Mouse (Mus musculus): ENCODE measurements around the gene M1ap. TPM values are rescaled to one million over a fixed set of nuclear protein-coding genes. Genes with fewer than 3 reads are reported as not detected.

M1ap gene
- under 1 TPM in 1 of 2 experiments, not detected in 1; 0.53 TPM for total RNA-seq (2021)

GRCm38 (mm10) chr6:82946651-82947050 lies at the start of gene M1ap:
Gene M1ap, plus strand, starts transcription at chr6:82946902.
- no peak for DNase-seq
- intact Hi-C loops (cut with DNase I): no loop called here

- DNase-seq: peak in 1 of 2 experiments; percentile 23
- intact Hi-C loops (cut with DNase I): no loop called here
Observed at GRCm38 (mm10) chr6:82897311-82897710, 49.4 kb upstream of the M1ap start.

GRCm38 (mm10) chr6:82898227-82898626 lies 48.5 kb upstream of the M1ap start:
- intact Hi-C loops (cut with DNase I): no loop called here
- DNase-seq: no peak

- intact Hi-C loops (cut with DNase I): no loop called here
Observed at GRCm38 (mm10) chr6:82898745-82899144, 48.0 kb upstream of the M1ap start.

GRCm38 (mm10) chr6:82902559-82902958 lies 44.1 kb upstream of the M1ap start:
- intact Hi-C loops (cut with DNase I): no loop called here
- DNase-seq: no peak

More at GRCm38 (mm10) chr6:82898745-82899144, 48.0 kb upstream of the M1ap start:
- DNase-seq: no peak

GRCm38 (mm10) chr6:82906985-82907384 lies 39.7 kb upstream of the M1ap start:
- intact Hi-C loops (cut with DNase I): no loop called here
- no peak for DNase-seq

- DNase-seq: peak in 1 of 2 experiments; percentile 22
- intact Hi-C loops (cut with DNase I): no loop called here
Observed at GRCm38 (mm10) chr6:82908034-82908433, 38.7 kb upstream of the M1ap start.

GRCm38 (mm10) chr6:82909136-82909855 lies 37.4 kb upstream of the M1ap start:
- intact Hi-C loops (cut with DNase I): no loop called here
- peak in 1 of 2 experiments; percentile 35 for DNase-seq

GRCm38 (mm10) chr6:82911303-82911702 lies 35.4 kb upstream of the M1ap start:
- DNase-seq: no peak
- intact Hi-C loops (cut with DNase I): no loop called here

- DNase-seq: peak; percentile 19 to 36
- intact Hi-C loops (cut with DNase I): no loop called here
Observed at GRCm38 (mm10) chr6:82913336-82914247, 33.1 kb upstream of the M1ap start.

- peak; percentile 35 to 62 for DNase-seq
Observed at GRCm38 (mm10) chr6:82915889-82916288, 30.8 kb upstream of the M1ap start.

GRCm38 (mm10) chr6:82916459-82916858 lies 30.2 kb upstream of the M1ap start:
- intact Hi-C loops (cut with DNase I): no loop called here
- DNase-seq: no peak

More at GRCm38 (mm10) chr6:82915889-82916288, 30.8 kb upstream of the M1ap start:
- intact Hi-C loops (cut with DNase I): no loop called here

GRCm38 (mm10) chr6:82917076-82917777 lies 29.5 kb upstream of the M1ap start:
- intact Hi-C loops (cut with DNase I): loop anchor here (1.0 kb wide), 1 partner anchor 54 kb away; no protein-coding TSS in a partner anchor
- no peak for DNase-seq

GRCm38 (mm10) chr6:82917778-82918129 lies 28.9 kb upstream of the M1ap start:
- peak; percentile 22 to 58 for DNase-seq
- intact Hi-C loops (cut with DNase I): loop anchor here (1.0 kb wide), 1 partner anchor 54 kb away; no protein-coding TSS in a partner anchor

- DNase-seq: no peak
- intact Hi-C loops (cut with DNase I): no loop called here
Observed at GRCm38 (mm10) chr6:82918371-82918770, 28.3 kb upstream of the M1ap start.

GRCm38 (mm10) chr6:82919520-82919919 lies 27.2 kb upstream of the M1ap start:
- intact Hi-C loops (cut with DNase I): no loop called here
- DNase-seq: no peak

GRCm38 (mm10) chr6:82921426-82922224 lies 25.1 kb upstream of the M1ap start:
- intact Hi-C loops (cut with DNase I): no loop called here
- DNase-seq: no peak

GRCm38 (mm10) chr6:82925005-82925404 lies 21.7 kb upstream of the M1ap start:
- intact Hi-C loops (cut with DNase I): no loop called here
- DNase-seq: no peak

GRCm38 (mm10) chr6:82926106-82926505 lies 20.6 kb upstream of the M1ap start:
- intact Hi-C loops (cut with DNase I): no loop called here
- no peak for DNase-seq

GRCm38 (mm10) chr6:82926528-82926927 lies 20.2 kb upstream of the M1ap start:
- no peak for DNase-seq
- intact Hi-C loops (cut with DNase I): no loop called here
